Mouse (Mus musculus) heart, adult 18-20 months (tissue): ENCODE measurements at regions not wholly inside any gene's neighbourhood (a gene's known extent, or its start where the extent isn't known, plus 50 kb on each side); places are given as distances from the start of the nearest gene placed in this dataset.

Experiments used
- DNase-seq, 2 experiments: peaks; one replicate each; pipeline ENCODE4 v3.0.0; 2021 to 2022; ENCODE audit warnings: mixed read lengths in 1 of 2

- no peak for DNase-seq
These were observed 522.2 kb upstream of the Slc5a7 start for GRCm38 (mm10) chr17:54821059-54821458.

- no peak for DNase-seq
These were observed 554.8 kb upstream of the Slc5a7 start for GRCm38 (mm10) chr17:54853631-54854030.

- peak; percentile 2 to 8 for DNase-seq
These were observed 549.0 kb upstream of the St6gal2 start for GRCm38 (mm10) chr17:54896198-54896597.

- DNase-seq: no peak
These were observed 515.9 kb upstream of the St6gal2 start for GRCm38 (mm10) chr17:54929181-54929715.

GRCm38 (mm10) chr17:54943380-54944047, 501.7 kb upstream of the St6gal2 start:
- DNase-seq: no peak

- DNase-seq: no peak
These were observed 500.8 kb upstream of the St6gal2 start for GRCm38 (mm10) chr17:54944288-54944931.
